Mouse (Mus musculus): ENCODE measurements at regions not wholly inside any gene's neighbourhood (a gene's known extent, or its start where the extent isn't known, plus 50 kb on each side); places are given as distances from the start of the nearest gene placed in this dataset.

DNA sequence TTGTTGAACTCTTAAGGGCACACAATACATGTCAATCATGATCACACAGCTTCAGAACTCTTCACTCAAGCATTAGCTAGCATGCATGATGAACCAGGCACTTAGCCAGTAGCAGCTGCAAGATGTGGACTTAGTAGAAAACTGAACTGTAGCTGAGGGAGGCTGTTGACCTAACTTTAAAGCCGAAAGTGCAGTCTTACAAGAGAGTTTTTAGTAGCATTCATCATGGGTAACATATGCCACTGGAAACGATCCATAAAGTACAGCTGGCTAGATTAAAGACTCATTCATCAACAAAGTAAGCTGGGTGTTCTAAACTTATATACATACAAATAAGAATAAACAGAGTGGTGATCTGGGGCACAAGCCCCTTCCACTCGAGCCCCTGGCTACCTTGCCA is 396.2 kb upstream of the Syt1 start:
- TF ChIP-seq CTCF (IDR thresholded peaks at IDR 0.05; ENCODE audit: extremely low read depth, insufficient read depth, low read length) (no peak), POLR2A (IDR thresholded peaks at IDR 0.05; ENCODE audit: extremely low read depth, insufficient read depth, low read length) (no peak)
